Mouse (Mus musculus) CD4-positive, CD25-positive, alpha-beta regulatory T cell, adult 2 months (primary cell): Measurements from ENCODE around the gene Smim9.

Source experiments
- DNase-seq: peaks from one replicate; pipeline ENCODE4 v3.0.0-alpha.2; 2012; ENCODE audit warnings: low read depth, low spot score

Gene Smim9

GRCm38 (mm10) chrX:75163670-75164069 lies at the start of gene Smim9:
TSS of gene Smim9 (minus strand) at chrX:75163770.
- DNase-seq: no peak

DNA sequence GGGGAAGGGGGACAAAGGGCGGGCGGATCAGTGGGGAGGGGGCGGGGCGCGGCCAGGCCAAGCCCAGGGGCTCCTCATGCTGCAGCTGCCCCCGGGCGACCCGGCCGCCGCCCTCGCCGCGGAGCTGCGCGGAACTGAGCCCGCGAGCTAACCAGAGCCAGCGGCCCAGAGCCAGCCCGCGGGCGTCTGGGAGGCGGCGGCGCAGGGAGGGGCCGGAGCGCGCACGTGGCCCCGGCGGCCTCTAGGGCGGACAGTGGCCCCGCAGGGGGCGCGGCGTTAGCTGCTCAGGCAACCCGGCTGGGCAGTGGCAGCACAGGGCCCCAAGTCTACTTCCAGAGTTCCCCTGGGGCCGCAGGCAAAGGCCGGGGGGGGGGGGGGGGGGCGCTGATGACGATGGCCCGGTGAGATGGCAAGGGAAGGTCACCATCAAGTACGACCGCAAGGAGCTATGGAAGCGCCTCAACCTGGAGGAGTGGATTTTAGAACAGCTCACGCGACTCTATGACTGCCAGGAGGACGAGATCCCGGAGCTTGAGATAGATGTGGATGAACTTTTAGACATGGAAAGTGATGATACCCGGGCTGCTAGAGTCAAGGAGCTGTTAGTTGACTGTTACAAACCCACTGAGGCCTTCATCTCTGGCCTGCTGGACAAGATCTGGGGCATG lies 7.9 kb downstream of the Smim9 start:
- peak; percentile 45 for DNase-seq

GRCm38 (mm10) chrX:75152249-75152648 lies 11.3 kb downstream of the Smim9 start:
- DNase-seq: no peak

DNA sequence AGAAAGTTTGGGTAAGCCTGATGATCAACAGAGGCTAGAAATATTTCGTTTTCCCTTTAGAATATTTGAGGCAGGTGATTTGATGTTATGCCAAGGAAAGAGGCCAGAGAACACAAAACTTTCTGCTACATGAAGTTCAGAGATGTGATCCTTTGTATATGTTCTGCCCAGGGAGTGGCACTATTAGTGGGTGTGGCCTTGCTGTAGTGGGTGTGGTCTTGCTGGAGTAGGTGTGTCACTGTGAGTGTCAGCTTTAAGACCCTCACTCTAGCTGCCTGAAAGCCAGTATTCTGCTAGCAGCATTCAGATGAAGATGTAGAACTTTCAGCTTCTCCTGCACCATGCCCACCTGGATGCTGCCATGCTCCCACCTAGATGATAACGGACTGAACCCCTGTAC lies 13.3 kb downstream of the Smim9 start:
- DNase-seq: no peak

GRCm38 (mm10) chrX:75148414-75148813 lies 15.2 kb downstream of the Smim9 start:
- no peak for DNase-seq

- DNase-seq: peak; percentile 21
These were observed 20.4 kb downstream of the Smim9 start for GRCm38 (mm10) chrX:75143124-75143555.

DNA sequence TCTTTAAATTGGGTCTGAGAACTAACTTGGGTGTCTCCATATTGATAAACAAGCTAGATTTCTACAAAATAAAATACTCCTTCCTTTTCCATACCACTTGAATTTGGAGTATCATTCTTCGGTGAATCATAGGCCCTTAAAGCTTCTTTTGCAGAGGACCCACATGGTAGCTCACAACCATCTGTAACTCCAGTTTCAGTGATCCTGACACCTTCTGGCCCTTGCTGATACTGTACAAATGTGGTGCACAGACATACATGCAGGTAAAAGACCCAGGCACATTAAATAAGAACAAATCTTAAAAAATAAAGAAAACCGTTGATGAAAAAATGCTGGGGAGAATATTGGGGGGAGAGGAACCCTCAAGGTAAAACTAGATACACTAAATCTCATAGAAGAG lies 25.4 kb downstream of the Smim9 start:
- no peak for DNase-seq

GRCm38 (mm10) chrX:75137729-75138128 lies 25.8 kb downstream of the Smim9 start:
- DNase-seq: no peak

DNA sequence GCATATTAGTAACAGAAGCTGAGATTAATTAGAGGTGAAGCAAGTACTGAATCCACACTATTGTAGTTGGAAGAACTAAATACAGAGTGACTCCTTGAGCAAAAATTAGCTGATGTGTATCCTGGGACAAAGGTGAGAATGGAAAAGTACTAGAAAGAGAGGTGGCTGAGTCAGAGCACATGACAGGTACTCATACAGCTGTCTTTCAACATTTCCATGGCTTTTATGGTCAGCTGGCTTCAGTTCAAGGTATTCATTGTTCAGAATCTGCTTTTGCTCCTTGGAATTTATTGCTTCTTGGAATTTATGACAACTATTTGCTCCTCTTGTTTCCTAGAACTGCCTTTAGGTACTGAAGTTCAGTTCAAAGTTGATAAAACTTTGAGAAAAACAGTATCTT lies 26.6 kb downstream of the Smim9 start:
- no peak for DNase-seq

GRCm38 (mm10) chrX:75130467-75131160 lies 33.0 kb downstream of the Smim9 start, which contains the start of gene Mpp1:
TSS of gene Mpp1 (minus strand) at chrX:75131016.
- DNase-seq: peak; percentile 88

- DNase-seq: no peak
These were observed 34.1 kb downstream of the Smim9 start for GRCm38 (mm10) chrX:75129474-75129873.

DNA sequence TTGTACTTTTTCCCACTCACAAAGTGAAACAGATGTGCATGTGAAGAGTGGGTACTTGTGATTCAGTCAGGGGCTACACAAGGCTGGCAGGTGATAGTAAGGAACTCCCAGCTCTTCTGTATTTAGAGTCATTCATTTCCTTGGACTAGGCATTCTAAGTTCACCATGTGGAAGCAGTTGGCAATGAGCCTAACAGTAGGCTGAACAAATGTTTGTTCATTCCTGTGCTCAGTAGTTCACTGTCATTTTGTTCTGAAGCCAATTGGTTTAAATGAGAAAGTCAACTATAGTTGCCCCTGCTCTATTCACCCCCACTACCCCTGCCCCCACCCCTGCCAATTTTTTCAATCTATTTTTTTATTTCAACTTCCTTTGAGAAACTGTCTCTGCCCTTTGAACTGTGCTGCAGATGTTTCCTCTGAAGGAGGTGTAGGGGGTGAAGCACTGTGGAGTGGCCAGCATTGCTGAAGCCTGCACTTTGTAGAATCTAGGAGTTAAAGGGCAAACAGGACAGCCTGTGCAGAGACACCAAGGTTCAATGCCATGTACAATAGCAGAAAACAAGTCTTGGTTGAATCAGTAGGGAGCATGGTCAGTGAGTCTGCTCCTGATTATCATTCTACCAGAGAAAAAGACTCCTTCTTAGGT lies 35.1 kb downstream of the Smim9 start:
- DNase-seq: peak; percentile 27

- DNase-seq: no peak
These were observed 36.7 kb downstream of the Smim9 start for GRCm38 (mm10) chrX:75126893-75127292.

DNA sequence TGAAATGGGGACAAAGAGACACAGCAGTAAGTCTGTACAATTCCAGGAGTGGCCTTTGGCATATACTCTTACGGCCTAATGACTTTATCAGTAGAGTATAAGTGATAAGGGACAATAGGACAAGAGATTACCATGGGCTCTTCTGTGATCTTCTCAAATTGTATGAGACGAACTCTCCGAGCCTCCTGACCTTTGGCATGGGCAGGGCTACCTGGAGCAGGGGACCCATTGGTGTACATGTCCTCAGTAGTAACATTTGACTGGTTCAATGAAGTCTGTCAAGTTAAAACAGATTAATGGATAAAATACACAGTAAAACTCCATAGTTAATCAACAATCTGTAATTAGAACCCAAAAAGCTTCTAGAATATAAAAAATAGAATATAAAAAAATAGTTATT lies 38.0 kb downstream of the Smim9 start:
- no peak for DNase-seq

GRCm38 (mm10) chrX:75115550-75115949 lies 48.0 kb downstream of the Smim9 start:
- no peak for DNase-seq

GRCm38 (mm10) chrX:75102293-75102692 lies 61.3 kb downstream of the Smim9 start:
- no peak for DNase-seq

GRCm38 (mm10) chrX:75098799-75099198 lies 64.8 kb downstream of the Smim9 start:
- no peak for DNase-seq

GRCm38 (mm10) chrX:75096163-75096770 lies 67.3 kb downstream of the Smim9 start:
- DNase-seq: no peak
